Mouse (Mus musculus) cortical plate, adult 2 months (tissue): ENCODE measurements around the gene 2310011J03Rik. TPM values are rescaled to one million over a fixed set of nuclear protein-coding genes. Genes with fewer than 3 reads are reported as not detected.

Experiments
- H3K27ac ChIP-seq: fragments of 200-500 bp; 2 replicates; pipeline ENCODE4 v1.5.1; 2012; ENCODE audit warnings: low read length, control low read depth, inconsistent platforms; ENCODE audit not compliant: insufficient read depth
- H3K4me1 ChIP-seq: fragments of 200-500 bp; 2 replicates; pipeline ENCODE4 v1.6.1; 2011; ENCODE audit warnings: low read length; ENCODE audit not compliant: control insufficient read depth, insufficient read depth
- H3K4me3 ChIP-seq: fragments of 200-500 bp; 2 replicates; pipeline ENCODE4 v1.5.1; 2011; ENCODE audit warnings: mild to moderate bottlenecking, low read length, control low read depth; ENCODE audit not compliant: insufficient read depth
- CTCF ChIP-seq: fragments of 200-500 bp; IDR thresholded peaks from 2 replicates; pipeline ENCODE4 v1.5.1; 2011; ENCODE audit warnings: mild to moderate bottlenecking, control low read depth, low read length; ENCODE audit not compliant: insufficient read depth; ENCODE audit errors: extremely low read depth
- POLR2A ChIP-seq: fragments of 200-500 bp; IDR thresholded peaks from 2 replicates; pipeline ENCODE4 v1.6.1; 2011; ENCODE audit warnings: mild to moderate bottlenecking, low read length, control low read depth; ENCODE audit not compliant: insufficient read depth; ENCODE audit errors: extremely low read depth
- polyA plus RNA-seq: library from polyadenylated mRNA; depleted of rRNA; stranded (reverse); fragments of >200 nt; gene quantifications from 2 replicates; pipeline ENCODE4 v1.2.3, GENCODE M21; 2012; rRNA removed

Gene 2310011J03Rik
- polyA plus RNA-seq, 1 experiment, result 52.3 TPM

- no peak for TF ChIP-seq POLR2A
- no peak for TF ChIP-seq CTCF
- no peak overlapping the region for H3K4me3 ChIP-seq
- H3K4me1 ChIP-seq, result peaks cover 16% of the 10 kb centered on the region
- H3K27ac ChIP-seq, result no peak overlapping the region
Observed at GRCm38 (mm10) chr10:80270734-80271181, 49.6 kb downstream of the 2310011J03Rik start.

GRCm38 (mm10) chr10:80270099-80270498 lies 50.2 kb downstream of the 2310011J03Rik start:
- H3K4me1 ChIP-seq, result peaks cover 16% of the 10 kb centered on the region
- no peak overlapping the region for H3K4me3 ChIP-seq
- H3K27ac ChIP-seq, result no peak overlapping the region

More at GRCm38 (mm10) chr10:80270099-80270498, 50.2 kb downstream of the 2310011J03Rik start:
- TF ChIP-seq POLR2A (no peak), CTCF (no peak)

Other genes starting within 250 kb of the 2310011J03Rik start
- gene Sbno2, start 215.0 kb downstream of the 2310011J03Rik start, polyA plus RNA-seq, result 22.9 and 24.4 TPM in 2 replicates
- 91.8 and 94.2 TPM in 2 replicates for gene Stk11, start 204.7 kb downstream of the 2310011J03Rik start, polyA plus RNA-seq
- 620 and 641 TPM in 2 replicates for gene Atp5d, start 181.9 kb downstream of the 2310011J03Rik start, polyA plus RNA-seq
- 274 and 285 TPM in 2 replicates for gene Cbarp, start 179.7 kb downstream of the 2310011J03Rik start, polyA plus RNA-seq
- 26.6 and 33.8 TPM in 2 replicates for gene Midn, start 172.3 kb downstream of the 2310011J03Rik start, polyA plus RNA-seq
- gene Cirbp, start 154.6 kb downstream of the 2310011J03Rik start, polyA plus RNA-seq, result 150 and 180 TPM in 2 replicates
- 13.1 and 13.9 TPM in 2 replicates for gene 1600002K03Rik, start 147.6 kb downstream of the 2310011J03Rik start, polyA plus RNA-seq
- gene Efna2, start 141.1 kb downstream of the 2310011J03Rik start, polyA plus RNA-seq, result 7.7 and 8.5 TPM in 2 replicates
- gene Mum1, start 94.1 kb downstream of the 2310011J03Rik start, polyA plus RNA-seq, result 36.9 and 37.1 TPM in 2 replicates
- 417 and 424 TPM in 2 replicates for gene Ndufs7, start 71.4 kb downstream of the 2310011J03Rik start, polyA plus RNA-seq
- 43.9 and 59.6 TPM in 2 replicates for gene Gamt, start 59.5 kb downstream of the 2310011J03Rik start, polyA plus RNA-seq
- 65.4 and 70.8 TPM in 2 replicates for gene Dazap1, start 59.1 kb downstream of the 2310011J03Rik start, polyA plus RNA-seq
- 2,242 and 2,263 TPM in 2 replicates for gene Rps15, start 28.1 kb downstream of the 2310011J03Rik start, polyA plus RNA-seq
- gene Apc2, start 24.6 kb downstream of the 2310011J03Rik start, polyA plus RNA-seq, result 54.9 and 55.2 TPM in 2 replicates
- 13.1 and 13.9 TPM in 2 replicates for gene Pcsk4, start 9.0 kb upstream of the 2310011J03Rik start, polyA plus RNA-seq
- 5.7 and 6.3 TPM in 2 replicates for gene Reep6, start 9.4 kb upstream of the 2310011J03Rik start, polyA plus RNA-seq
- 7.9 and 9.4 TPM in 2 replicates for gene Adamtsl5, start 27.9 kb upstream of the 2310011J03Rik start, polyA plus RNA-seq
- gene Plk5, start 35.9 kb upstream of the 2310011J03Rik start, polyA plus RNA-seq, result 36.3 and 40.3 TPM in 2 replicates
- gene Mex3d, start 67.1 kb upstream of the 2310011J03Rik start, polyA plus RNA-seq, result 13.8 and 14.3 TPM in 2 replicates
- 186 and 210 TPM in 2 replicates for gene Mbd3, start 79.0 kb upstream of the 2310011J03Rik start, polyA plus RNA-seq
- 1,456 and 1,595 TPM in 2 replicates for gene Uqcr11, start 86.3 kb upstream of the 2310011J03Rik start, polyA plus RNA-seq
- gene Tcf3, start 113.1 kb upstream of the 2310011J03Rik start, polyA plus RNA-seq, result 25.5 and 26.0 TPM in 2 replicates
- not detected in 2 replicates for gene Onecut3, start 174.3 kb upstream of the 2310011J03Rik start, polyA plus RNA-seq
- gene Atp8b3, start 218.6 kb upstream of the 2310011J03Rik start, polyA plus RNA-seq, result 0.08 and 0.09 TPM in 2 replicates
- 44.7 and 45.0 TPM in 2 replicates for gene Rexo1, start 241.0 kb upstream of the 2310011J03Rik start, polyA plus RNA-seq